Mouse (Mus musculus) thymus, postnatal 25 days (tissue): ENCODE data around the gene Patj.
"Not testable (repeated sequence)": the region's sequence is repeated elsewhere in the genome, so short reads cannot be mapped to it uniquely, and the experiment has no call there.

ENCODE experiments used
- DNase-seq: peaks from one replicate; pipeline ENCODE4 v3.0.0; 2022

The Patj gene

GRCm38 (mm10) chr4:98667009-98667408, 271.4 kb downstream of the Patj start:
- DNase-seq = no peak

GRCm38 (mm10) chr4:98677506-98677905, 281.9 kb downstream of the Patj start:
- DNase-seq = no peak

GRCm38 (mm10) chr4:98686678-98687267, 291.2 kb downstream of the Patj start:
- no peak for DNase-seq

DNA sequence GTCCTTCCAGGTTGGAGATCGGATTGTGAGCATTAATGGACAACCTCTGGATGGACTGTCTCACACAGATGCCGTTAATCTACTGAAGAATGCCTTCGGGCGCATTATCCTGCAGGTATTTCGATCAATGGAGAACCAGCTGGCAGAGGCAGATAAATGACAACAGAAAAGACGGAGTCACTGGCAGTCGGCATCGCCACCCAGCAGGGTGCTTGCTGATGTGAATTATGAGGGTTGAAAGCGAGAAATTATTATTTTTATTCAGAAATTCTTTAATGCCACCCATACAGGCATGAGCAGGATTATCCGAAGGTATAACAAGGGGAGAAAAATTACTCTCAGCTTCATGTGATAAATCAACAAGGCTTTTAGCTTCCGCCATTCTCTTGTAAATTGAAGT, 292.5 kb downstream of the Patj start:
- no peak for DNase-seq

- DNase-seq = no peak
These were observed 292.9 kb downstream of the Patj start for GRCm38 (mm10) chr4:98688520-98688919.

DNA sequence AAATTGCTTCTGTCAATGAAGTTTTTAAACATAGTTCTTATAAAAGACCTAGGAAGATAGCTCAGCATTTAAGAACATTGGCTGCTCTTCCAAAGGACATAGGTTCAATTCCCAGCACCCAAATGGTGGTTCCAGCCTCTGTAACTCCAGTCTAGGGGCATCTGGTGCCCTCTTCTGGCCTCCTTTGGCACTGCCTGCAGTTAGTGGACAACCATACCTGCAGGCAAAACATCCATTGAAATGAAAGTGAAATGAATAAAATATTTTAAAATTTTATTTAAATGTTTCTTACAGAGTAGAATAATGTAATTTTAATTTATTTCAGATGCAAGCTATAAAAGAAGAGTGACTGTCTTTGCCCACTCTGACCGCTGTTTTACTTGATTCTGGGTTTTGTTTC, 294.4 kb downstream of the Patj start:
- no peak for DNase-seq

DNA sequence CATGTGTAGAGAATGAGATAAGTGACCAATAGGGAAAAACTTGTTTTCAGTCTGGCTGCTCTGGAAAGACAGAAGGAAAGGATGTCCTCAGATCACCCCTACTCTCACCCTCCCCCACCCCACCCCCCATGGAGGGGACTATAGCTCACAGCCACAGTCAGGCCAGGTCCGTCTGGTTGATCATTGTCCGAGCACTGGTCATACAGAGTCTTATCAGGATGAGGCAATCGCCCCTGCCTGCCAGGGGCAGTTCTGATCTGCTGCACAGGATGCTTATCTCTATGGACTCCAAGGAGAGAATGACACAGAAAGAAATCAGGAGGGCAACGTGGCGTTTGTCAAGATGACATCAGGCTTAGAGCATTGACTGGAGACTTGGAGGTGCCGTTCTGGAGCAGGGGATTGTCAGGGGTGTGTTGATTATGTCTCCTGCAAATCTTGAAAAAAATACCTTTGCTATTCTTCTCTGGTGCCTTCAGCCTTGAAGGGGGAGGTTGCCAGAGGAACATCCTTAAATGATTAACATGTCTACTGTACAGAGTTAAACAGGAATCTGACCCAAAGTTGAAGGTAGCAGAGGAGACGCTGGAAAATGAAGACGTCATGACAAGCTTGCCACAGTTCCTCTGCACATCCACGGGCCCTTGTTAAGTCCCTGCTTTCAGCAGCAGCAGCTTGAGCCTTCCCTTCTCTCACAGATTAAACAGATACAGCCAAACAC, 298.0 kb downstream of the Patj start:
- DNase-seq = no peak

DNA sequence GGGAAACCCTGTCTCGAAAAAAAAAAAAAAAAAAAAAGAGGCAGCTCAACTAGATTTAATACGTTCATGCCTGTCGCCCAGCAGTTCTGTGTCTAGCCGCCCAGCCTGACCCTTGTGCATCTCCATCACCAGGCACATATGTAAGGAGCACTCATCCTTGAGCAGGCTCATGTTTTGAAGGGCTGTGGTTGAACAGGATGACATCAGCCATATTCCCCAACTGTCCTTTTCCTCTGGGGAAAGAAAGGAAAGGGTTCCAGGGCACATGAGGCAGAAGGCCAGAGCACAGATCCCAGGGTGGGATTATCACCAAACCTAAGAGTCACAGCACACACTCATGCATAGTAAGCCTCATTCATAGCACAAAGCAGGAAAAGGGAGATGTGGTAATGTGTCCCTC, 302.3 kb downstream of the Patj start:
- DNase-seq = no peak

GRCm38 (mm10) chr4:98698921-98699320, 303.3 kb downstream of the Patj start:
- no peak for DNase-seq

GRCm38 (mm10) chr4:98700156-98700555, 304.6 kb downstream of the Patj start:
- no peak for DNase-seq

DNA sequence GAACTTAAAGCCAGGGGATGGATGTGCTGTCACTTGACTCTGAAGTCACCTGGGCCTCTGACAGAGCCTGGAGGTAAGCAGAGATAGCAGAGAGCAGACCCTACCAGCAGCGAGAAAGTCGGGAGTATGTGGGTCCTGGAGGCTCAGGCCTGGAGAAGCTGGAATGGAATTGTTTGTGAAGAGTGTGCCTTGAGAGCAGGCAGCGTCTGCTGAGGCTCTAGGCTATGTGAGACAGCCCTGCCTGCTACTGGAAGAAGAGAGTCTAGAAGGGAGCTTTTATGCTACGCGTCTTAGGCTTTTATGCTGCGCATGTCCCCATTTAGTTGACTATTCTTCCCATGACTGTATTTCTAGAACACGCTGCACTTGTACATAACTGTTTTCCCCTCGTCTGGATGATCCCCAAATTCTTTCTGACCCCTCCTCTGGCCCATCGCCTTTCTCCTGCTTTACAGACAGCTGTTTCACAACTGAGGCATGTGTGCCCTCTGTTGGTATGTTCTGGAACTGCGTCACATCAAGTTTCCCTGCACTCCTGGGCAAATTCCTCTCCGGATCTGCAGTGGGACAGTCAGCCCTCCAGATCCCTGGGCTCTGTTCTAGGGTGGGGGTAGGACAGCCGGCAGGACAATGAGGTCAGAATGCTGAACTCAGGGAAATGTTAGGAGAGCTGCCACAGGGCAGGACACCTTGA, 306.8 kb downstream of the Patj start:
- DNase-seq = peak; percentile 49

DNA sequence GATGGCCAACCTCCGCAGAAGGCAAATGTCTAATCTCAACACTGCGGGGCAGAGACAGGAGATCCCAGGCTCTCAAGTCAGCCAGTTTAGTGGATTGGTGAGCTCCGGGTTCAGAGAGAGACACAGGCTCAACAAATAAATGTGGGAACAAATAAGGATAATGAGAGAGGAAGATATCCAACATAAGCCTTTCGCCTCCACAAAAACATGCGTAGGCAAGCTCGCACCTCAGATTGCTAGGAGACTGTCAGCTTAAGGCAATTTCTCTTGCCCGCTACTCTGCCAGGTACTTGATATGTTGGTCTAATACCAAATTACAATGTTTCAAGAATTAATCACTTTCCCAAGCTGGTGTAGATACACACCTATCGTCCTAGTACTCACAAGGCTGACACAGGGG, 315.3 kb downstream of the Patj start:
- DNase-seq = no peak

- DNase-seq = no peak
These were observed 322.4 kb downstream of the Patj start for GRCm38 (mm10) chr4:98717735-98718546.

- no peak for DNase-seq
These were observed 322.9 kb downstream of the Patj start for GRCm38 (mm10) chr4:98718547-98718917.

- DNase-seq = peak; percentile 71
These were observed 326.9 kb downstream of the Patj start for GRCm38 (mm10) chr4:98722454-98722853.

GRCm38 (mm10) chr4:98724682-98725081, 329.1 kb downstream of the Patj start:
- DNase-seq = not testable (repeated sequence)

GRCm38 (mm10) chr4:98725439-98725838, 329.9 kb downstream of the Patj start:
- no peak for DNase-seq

DNA sequence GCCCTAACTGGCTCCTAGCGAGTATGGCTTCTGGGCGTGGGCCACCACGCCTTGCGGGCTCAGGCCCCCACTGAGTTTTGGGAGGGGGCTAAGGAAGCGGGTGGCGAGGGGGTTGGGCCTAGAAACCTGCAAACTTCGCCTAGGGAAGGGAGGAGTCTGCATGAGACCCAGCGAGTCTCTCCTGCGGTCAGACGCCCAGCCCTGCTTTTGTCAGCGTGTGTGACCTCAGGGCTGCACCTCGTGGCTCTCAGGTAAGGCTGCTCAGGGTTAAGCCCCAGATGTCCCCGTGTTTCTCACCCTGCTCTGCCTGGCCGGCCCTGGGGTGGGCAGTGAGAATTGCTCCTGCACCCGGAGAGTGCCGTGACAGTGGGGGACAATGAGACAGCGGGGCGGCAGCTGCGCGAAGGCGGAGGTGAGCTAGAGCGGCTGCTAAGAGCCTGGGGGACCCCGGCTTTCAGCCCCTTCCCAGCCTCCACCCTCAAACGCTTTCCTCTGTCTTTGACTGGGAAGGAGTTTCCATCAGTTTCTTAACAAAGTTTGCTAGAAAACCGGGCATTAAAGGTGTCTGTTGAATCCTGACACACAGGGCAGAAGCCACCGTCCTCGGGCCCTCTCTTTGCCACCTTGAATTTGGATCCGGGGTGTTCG, 331.1 kb downstream of the Patj start, which contains the start of gene L1td1:
Gene L1td1, plus strand, starts transcription at position 145 of the 648 bp plus-strand sequence.
- no peak for DNase-seq

- no peak for DNase-seq
These were observed 331.8 kb downstream of the Patj start for GRCm38 (mm10) chr4:98727295-98727958.

GRCm38 (mm10) chr4:98727959-98728347, 332.4 kb downstream of the Patj start:
- DNase-seq = no peak

DNA sequence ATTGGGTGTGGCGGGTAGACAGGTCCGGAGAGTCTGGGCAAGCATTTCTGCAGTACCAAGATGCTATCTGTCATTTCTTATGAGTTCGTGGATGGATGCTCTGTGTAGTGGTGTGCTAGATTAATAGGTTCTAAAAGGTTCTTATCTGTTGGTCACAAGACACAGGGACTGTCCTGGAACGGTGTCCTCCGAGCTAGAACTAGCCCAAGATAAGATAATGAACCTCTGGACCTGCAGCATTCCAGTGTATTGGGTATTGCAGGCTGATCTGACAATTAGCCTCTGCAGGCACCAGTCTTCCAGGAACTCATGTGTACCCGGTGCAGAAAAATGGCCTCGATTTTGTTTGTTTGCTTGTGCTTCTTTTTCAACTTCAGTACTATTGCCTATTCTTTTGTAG, 333.1 kb downstream of the Patj start:
- no peak for DNase-seq

DNA sequence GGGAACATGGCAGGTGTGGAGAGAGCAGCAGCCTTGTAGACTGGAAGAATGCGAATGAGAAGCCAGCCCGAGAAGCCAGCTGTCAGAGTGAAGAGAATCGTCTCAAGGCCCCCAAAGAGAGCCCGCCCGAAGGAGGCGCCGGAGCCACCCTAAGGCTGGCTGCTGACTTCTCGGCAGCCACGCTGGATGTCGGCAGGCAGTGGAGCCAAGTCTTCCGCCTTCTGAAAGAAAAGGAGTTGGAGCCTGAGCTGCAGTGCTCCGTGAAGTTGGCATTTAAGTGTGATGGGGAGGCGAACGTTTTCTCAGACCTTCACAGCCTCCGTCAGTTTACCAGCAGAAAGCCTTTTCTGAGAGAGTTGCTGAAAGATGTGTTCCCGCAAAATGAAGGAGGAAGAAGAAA, 338.1 kb downstream of the Patj start:
- DNase-seq = no peak
